Mouse (Mus musculus) hindbrain, embryonic 10.5 days (tissue): ENCODE measurements at regions not wholly inside any gene's neighbourhood (a gene's known extent, or its start where the extent isn't known, plus 50 kb on each side); places are given as distances from the start of the nearest gene placed in this dataset.

ENCODE experiments used
- DNase-seq: peaks from one replicate; pipeline ENCODE4 v3.0.0-alpha.2; 2017; ENCODE audit warnings: low spot score
- H3K27ac ChIP-seq: fragments of 300-500 bp; sonication (generic); 2 replicates; pipeline ENCODE4 v1.5.1; 2016; ENCODE audit warnings: mild to moderate bottlenecking, moderate library complexity
- H3K27me3 ChIP-seq: fragments of 300-500 bp; sonication (generic); 2 replicates; pipeline ENCODE4 v1.6.1; 2016; ENCODE audit warnings: mild to moderate bottlenecking; ENCODE audit not compliant: poor library complexity, insufficient read depth, severe bottlenecking
- H3K36me3 ChIP-seq: fragments of 300-500 bp; sonication (generic); 2 replicates; pipeline ENCODE4 v1.6.1; 2016; ENCODE audit warnings: mild to moderate bottlenecking, moderate library complexity
- H3K4me1 ChIP-seq: fragments of 300-500 bp; sonication (generic); replicated peaks from 2 replicates; pipeline ENCODE4 v1.6.1; 2016; ENCODE audit warnings: mild to moderate bottlenecking
- H3K4me3 ChIP-seq: fragments of 300-500 bp; sonication (generic); 2 replicates; pipeline ENCODE4 v1.5.1; 2016; ENCODE audit warnings: mild to moderate bottlenecking, moderate library complexity
- H3K9me3 ChIP-seq: fragments of 300-500 bp; sonication (generic); 2 replicates; pipeline ENCODE4 v1.6.1; 2016; ENCODE audit warnings: mild to moderate bottlenecking, moderate library complexity
- WGBS: fragments of 180-500 bp; shearing (Covaris S2); methylation state at CpG from one replicate; pipeline ENCODE4 v1.1.7; 2016; 5-methylcytosine and 5-hydroxymethylcytosine counted together

DNA sequence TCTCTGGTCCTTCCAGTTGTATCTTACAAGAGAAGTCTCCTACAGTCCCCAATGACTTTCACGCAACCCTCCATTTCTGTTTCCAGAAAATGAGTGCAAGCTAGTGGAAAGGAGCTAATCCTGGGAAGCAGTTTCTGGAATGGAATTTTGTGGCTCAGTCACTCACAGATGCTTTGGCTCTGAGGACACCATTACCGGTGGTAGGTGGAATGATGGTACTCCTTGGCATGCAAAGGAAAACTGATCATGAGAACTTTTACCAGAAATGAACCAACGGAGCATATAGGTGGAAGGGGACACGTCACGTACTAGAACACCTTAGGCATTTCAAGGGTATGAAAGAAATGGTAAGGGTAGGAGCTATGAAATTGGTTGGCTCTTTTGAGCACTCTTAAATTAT lies 135.1 kb upstream of the Mocs2 start:
- Histone ChIP-seq H3K4me1 (no peaks in the 10 kb centered on the region), H3K27ac (no peak overlapping the region), H3K9me3 (no peaks in the 10 kb centered on the region), H3K36me3 (no peaks in the 10 kb centered on the region), H3K4me3 (no peak overlapping the region), H3K27me3 (no peaks in the 10 kb centered on the region)
- DNase-seq, result no peak
- 92% methylated on average over 5 of the region's 5 CpGs for WGBS

DNA sequence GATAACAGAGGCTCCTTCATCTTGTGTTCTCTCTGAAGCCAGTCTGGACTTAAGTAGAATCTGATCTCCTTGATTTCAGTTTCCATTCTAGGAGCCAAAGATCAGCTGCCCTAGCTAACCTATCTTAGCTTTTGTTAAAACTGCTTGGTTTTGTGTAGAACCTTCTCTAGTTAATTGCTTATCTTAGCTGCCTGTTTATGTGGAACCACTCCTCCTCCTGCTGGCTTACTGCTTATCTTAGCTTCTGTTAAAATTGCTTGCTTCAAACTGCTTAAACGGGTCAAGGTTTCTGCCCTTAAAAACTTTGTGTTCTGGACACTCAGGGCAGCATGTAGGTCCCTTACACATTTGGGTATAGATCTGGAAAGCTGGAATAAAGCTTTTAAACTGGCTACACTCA lies 133.7 kb upstream of the Mocs2 start:
- no peaks in the 10 kb centered on the region for H3K27me3 ChIP-seq
- WGBS, result 88% methylated on average over 1 of the region's 1 CpGs
- DNase-seq, result no peak
- H3K9me3 ChIP-seq, result no peaks in the 10 kb centered on the region
- no peaks in the 10 kb centered on the region for H3K36me3 ChIP-seq
- no peaks in the 10 kb centered on the region for H3K4me1 ChIP-seq
- H3K4me3 ChIP-seq, result no peak overlapping the region
- no peak overlapping the region for H3K27ac ChIP-seq

DNA sequence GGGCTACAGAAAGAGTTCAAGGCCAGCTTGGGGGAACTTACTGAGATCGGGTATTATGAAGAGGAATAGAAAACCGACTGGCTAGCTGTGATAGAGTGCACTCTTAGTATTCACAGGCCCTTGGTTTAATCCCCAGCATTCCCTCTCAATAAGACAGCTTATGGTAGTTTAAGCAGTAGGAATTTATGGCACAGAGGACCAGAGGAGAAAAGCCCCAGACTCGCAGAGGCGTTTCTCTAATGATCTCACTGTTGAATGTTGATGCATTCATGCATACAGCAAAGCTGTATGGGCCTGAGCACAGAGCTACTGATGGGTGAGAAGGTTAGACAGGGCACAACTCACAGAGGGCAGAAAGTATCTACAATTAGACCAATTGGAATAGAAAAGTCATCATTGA lies 132.7 kb upstream of the Mocs2 start:
- no peaks in the 10 kb centered on the region for H3K4me1 ChIP-seq
- WGBS, result 78% methylated on average over 4 of the region's 4 CpGs
- H3K27ac ChIP-seq, result no peak overlapping the region
- no peak for DNase-seq
- H3K36me3 ChIP-seq, result no peaks in the 10 kb centered on the region
- H3K4me3 ChIP-seq, result no peak overlapping the region
- H3K9me3 ChIP-seq, result no peaks in the 10 kb centered on the region
- no peaks in the 10 kb centered on the region for H3K27me3 ChIP-seq

DNA sequence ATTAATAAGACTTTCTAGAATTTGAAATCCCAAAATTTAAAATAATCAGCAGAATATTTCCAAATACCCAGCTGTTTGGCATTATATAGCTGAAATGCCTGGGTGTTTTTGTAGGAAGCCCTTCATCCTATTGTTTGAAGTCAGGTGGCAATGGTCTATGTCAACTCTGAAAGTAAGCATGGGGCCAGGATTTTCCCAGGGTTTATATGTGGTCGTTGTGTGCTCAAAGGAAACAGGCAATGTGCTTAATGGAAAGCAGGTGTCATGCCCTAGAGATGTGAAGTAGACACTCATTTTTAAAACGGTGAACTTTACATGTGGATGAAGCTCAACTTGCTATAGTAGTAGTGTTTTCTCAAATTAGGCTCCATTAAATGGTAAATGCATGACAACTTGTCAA lies 105.4 kb upstream of the Mocs2 start:
- Histone ChIP-seq H3K4me1 (no peaks in the 10 kb centered on the region), H3K9me3 (no peaks in the 10 kb centered on the region), H3K4me3 (no peak overlapping the region), H3K27ac (no peak overlapping the region), H3K36me3 (no peaks in the 10 kb centered on the region), H3K27me3 (no peaks in the 10 kb centered on the region)
- WGBS, result 76% methylated on average over 2 of the region's 2 CpGs
- no peak for DNase-seq

DNA sequence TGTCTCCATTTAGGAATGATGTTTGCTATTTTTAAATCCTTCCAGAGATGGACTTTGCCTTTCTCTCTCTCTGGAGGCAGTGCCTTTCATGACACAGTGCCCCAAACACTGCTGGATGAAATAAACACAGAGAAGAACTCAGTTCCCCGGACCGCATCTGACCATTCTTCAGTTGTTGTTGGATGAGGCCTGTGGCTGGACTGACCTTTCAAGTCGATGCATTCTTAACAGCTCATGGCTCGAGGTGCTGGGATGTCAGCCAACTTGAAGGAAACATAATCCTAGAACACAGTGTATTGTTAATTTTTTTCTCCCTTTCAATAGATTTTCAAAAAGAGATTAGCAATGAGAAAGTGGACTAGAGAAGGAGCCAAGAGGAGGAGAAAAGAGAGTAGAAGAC lies 98.3 kb upstream of the Mocs2 start:
- H3K4me1 ChIP-seq, result no peaks in the 10 kb centered on the region
- no peak overlapping the region for H3K4me3 ChIP-seq
- 85% methylated on average over 4 of the region's 4 CpGs for WGBS
- DNase-seq, result no peak
- no peak overlapping the region for H3K27ac ChIP-seq
- H3K27me3 ChIP-seq, result no peaks in the 10 kb centered on the region
- no peaks in the 10 kb centered on the region for H3K36me3 ChIP-seq
- no peaks in the 10 kb centered on the region for H3K9me3 ChIP-seq

DNA sequence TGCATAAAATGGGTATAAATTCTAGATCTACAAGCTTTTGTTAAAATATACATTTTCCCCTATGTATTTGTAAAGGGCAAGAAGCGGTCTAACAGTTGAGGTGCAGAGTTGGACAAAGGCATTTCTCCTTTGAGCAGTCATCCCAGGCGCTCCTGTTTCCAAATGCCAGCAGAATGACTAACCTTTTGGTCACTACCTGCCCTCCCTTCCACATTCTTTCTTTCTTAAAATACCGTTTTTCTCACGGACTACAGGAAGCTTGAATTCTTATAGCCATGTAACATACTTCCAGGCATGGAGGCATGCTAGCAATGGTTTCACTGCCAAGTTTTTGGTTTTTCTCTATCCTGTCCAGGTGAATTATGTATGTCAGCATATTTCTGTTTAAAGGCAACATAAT lies 91.2 kb upstream of the Mocs2 start:
- Histone ChIP-seq H3K4me3 (no peak overlapping the region), H3K36me3 (no peaks in the 10 kb centered on the region), H3K9me3 (no peaks in the 10 kb centered on the region), H3K4me1 (no peaks in the 10 kb centered on the region), H3K27ac (no peak overlapping the region), H3K27me3 (no peaks in the 10 kb centered on the region)
- WGBS, result 85% methylated on average over 4 of the region's 4 CpGs
- DNase-seq, result no peak

DNA sequence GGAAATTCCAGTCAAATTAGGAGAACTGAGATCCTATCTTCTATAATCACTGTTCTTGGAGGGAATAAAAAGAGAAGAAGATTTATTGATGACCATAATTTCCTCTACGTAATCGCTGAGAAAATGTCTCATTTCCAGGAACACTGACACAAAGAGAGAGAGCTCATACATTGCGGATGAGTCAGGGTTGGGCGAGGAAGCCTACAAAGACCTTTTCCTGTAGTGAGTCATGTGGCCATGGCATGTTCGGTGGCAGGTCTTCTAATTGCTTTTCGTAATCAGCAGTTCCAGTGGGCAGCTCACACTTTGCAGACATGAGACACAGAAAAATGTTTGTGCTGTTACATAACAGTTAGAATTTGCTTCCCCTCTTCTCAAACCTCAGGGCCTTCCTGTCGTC lies 83.0 kb upstream of the Mocs2 start:
- Histone ChIP-seq H3K27me3 (no peaks in the 10 kb centered on the region), H3K36me3 (no peaks in the 10 kb centered on the region), H3K27ac (no peak overlapping the region), H3K4me1 (no peaks in the 10 kb centered on the region), H3K9me3 (no peaks in the 10 kb centered on the region), H3K4me3 (no peak overlapping the region)
- WGBS, result 92% methylated on average over 7 of the region's 7 CpGs
- DNase-seq, result no peak

DNA sequence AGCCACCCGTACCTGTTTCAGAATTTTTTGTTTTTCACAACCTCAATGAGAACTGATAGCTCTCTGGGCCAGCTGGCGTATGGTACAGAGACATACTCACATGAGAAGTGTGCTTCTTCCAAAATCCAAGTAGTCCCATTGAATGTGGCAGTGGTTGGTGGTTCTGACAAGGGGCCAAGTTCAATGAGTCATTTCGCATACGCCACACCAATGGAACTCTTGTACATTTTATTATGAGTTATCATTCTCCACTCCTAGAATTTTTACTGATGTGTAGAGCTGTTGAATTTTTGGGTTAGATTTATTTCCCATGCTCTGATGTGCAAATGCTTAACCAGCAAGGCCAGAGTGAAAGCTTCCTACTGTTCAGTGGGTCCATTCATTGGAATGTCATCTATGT lies 82.0 kb upstream of the Mocs2 start:
- H3K4me3 ChIP-seq, result no peak overlapping the region
- no peaks in the 10 kb centered on the region for H3K36me3 ChIP-seq
- H3K9me3 ChIP-seq, result no peaks in the 10 kb centered on the region
- 94% methylated on average over 4 of the region's 4 CpGs for WGBS
- DNase-seq, result no peak
- no peak overlapping the region for H3K27ac ChIP-seq
- H3K4me1 ChIP-seq, result no peaks in the 10 kb centered on the region
- H3K27me3 ChIP-seq, result no peaks in the 10 kb centered on the region

DNA sequence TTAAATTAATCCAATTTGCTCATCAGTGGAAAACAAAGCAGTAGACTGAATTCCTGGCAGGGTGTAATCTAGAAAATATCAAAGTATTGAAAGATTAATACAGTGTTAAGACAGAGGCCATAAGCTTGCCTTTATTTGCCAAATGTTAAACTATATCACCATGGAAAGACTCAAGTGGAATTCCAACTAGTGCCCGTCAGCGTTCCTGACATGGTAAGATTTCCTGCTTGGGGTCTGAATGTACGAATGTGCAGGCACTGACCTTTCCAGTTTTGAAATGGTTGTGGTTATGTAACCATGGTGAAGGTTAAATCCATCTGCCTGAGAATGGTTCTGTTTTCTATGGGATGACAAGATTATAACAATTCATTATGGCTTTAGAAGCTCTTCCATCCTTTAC lies 75.5 kb upstream of the Mocs2 start:
- Histone ChIP-seq H3K27ac (no peak overlapping the region), H3K27me3 (no peaks in the 10 kb centered on the region), H3K4me1 (no peaks in the 10 kb centered on the region), H3K9me3 (no peaks in the 10 kb centered on the region), H3K4me3 (no peak overlapping the region), H3K36me3 (no peaks in the 10 kb centered on the region)
- no peak for DNase-seq
- WGBS, result 77% methylated on average over 3 of the region's 3 CpGs

DNA sequence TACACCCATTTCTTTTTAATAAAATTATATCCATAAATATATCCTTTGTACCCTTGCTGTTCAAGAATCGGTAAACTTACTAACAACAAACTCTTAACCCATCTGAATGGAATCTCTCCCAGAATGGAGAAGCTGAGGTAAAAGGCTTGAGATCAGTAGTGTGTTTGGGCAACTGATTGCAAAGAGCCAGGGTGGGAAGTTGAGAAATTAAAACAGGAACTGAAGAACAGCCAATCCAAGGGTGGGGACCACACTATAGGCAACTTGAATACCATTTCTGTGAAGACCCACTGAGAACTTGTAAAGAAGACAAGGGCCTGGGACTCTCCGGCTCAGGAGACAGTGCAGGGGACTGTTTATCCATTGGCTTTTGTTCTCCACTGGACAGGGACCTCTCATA lies 72.2 kb upstream of the Mocs2 start:
- WGBS, result 94% methylated on average over 2 of the region's 2 CpGs
- Histone ChIP-seq H3K4me3 (no peak overlapping the region), H3K4me1 (no peaks in the 10 kb centered on the region)

DNA sequence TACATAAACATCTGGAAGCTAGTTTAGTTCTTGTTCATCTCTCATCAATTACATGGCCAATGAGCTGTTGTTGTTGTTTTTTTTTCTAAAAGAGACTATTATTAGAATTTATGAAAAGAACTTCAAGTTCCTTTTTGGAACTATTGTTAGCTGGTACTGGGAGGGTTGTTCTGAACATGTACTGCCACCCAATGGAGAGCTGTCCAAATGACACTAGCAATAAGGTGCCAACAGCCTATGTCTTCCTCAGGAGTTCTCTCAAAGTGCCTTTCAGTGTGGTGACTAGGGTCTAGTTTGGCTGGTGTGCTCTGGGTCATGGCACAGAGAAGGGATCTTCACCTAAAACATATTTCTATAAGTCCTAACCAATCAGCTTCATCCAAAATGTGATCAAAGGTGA lies 60.6 kb upstream of the Mocs2 start:
- Histone ChIP-seq H3K9me3 (no peaks in the 10 kb centered on the region), H3K27me3 (no peaks in the 10 kb centered on the region), H3K4me3 (no peak overlapping the region), H3K27ac (no peak overlapping the region), H3K4me1 (no peaks in the 10 kb centered on the region), H3K36me3 (no peaks in the 10 kb centered on the region)
- DNase-seq, result no peak

More for the DNA sequence above, 72.2 kb upstream of the Mocs2 start:
- Histone ChIP-seq H3K36me3 (no peaks in the 10 kb centered on the region), H3K27ac (no peak overlapping the region), H3K27me3 (no peaks in the 10 kb centered on the region), H3K9me3 (no peaks in the 10 kb centered on the region)
- DNase-seq, result no peak

DNA sequence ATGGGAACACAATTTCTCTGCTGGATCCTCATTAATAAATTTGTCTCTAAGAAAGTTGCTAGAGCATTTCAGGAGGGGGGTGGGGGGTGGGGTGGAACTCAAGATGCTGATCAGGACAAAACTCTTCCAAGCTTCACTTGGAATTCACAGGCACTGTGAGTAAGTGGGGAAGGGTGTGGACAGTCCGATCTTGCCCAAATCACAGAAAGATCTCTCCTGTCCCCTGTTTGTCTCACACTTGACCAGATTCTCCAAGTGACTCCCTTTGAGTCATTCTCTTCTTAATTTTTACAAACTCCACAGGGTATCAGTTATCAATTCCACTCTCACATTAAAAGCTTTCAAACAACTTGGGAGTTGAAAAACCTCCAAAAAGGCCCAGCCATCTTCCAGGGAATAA lies 58.1 kb upstream of the Mocs2 start:
- WGBS, result 80% methylated on average over 1 of the region's 1 CpGs
- H3K9me3 ChIP-seq, result no peaks in the 10 kb centered on the region
- DNase-seq, result no peak
- H3K27ac ChIP-seq, result no peak overlapping the region
- H3K4me3 ChIP-seq, result no peak overlapping the region
- H3K27me3 ChIP-seq, result no peaks in the 10 kb centered on the region
- no peaks in the 10 kb centered on the region for H3K4me1 ChIP-seq
- H3K36me3 ChIP-seq, result no peaks in the 10 kb centered on the region

DNA sequence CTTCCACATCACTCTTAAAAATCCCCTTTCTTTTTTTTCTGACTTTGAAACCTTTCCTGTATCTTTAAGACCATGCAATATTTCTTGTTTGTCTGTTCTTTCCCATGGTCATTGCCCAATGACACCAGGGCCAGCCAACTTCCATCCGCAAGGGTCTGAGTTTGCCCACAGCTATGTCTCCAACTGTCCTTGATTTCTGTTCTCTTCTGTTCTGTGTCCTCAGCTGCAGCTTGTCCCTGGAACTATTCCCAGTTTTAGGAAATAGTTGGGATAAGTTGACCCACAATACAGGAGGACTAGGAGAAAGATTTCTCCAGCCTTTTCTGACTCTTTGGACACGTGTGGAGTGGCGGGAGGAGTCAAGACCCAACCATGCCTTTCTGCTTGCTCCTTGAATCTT lies 57.1 kb upstream of the Mocs2 start:
- no peak overlapping the region for H3K4me3 ChIP-seq
- DNase-seq, result no peak
- H3K27me3 ChIP-seq, result no peaks in the 10 kb centered on the region
- 90% methylated on average over 3 of the region's 3 CpGs for WGBS
- no peak overlapping the region for H3K27ac ChIP-seq
- H3K36me3 ChIP-seq, result no peaks in the 10 kb centered on the region
- H3K4me1 ChIP-seq, result no peaks in the 10 kb centered on the region
- no peaks in the 10 kb centered on the region for H3K9me3 ChIP-seq
